Mouse (Mus musculus) lung, postnatal 0 days (tissue): ENCODE data around the gene Cbfa2t2.

ENCODE experiments used
- CTCF ChIP-seq: IDR thresholded peaks from 2 replicates; pipeline ENCODE4 v1.5.1; 2016; ENCODE audit warnings: antibody characterized with exemption, mild to moderate bottlenecking
- EP300 ChIP-seq: IDR thresholded peaks from 2 replicates; pipeline ENCODE4 v1.6.1; 2016; ENCODE audit warnings: antibody characterized with exemption, mild to moderate bottlenecking, control low read depth

- TF ChIP-seq CTCF (no peak), EP300 (no peak)
These were observed 28.4 kb upstream of the Cbfa2t2 start, which contains the start of gene Snta1 for GRCm38 (mm10) chr2:154407643-154408445.
